Mouse (Mus musculus) CH12.LX (cell line): ENCODE data around the gene Tmprss11c. TPM values are rescaled to one million over a fixed set of nuclear protein-coding genes. Genes with fewer than 3 reads are reported as not detected.

ENCODE experiments used
- DNase-seq: peaks from one replicate; pipeline ENCODE4 v3.0.0-alpha.2; 2013; ENCODE audit errors: extremely low read depth
- H3K27ac ChIP-seq: 2 replicates; pipeline ENCODE4 v1.5.1; 2012; ENCODE audit warnings: low read depth, mild to moderate bottlenecking, control low read depth, moderate library complexity; ENCODE audit not compliant: insufficient read depth
- H3K27me3 ChIP-seq: replicated peaks from 2 replicates; pipeline ENCODE3; 2012; ENCODE audit warnings: inconsistent platforms
- H3K36me3 ChIP-seq, 2 experiments: replicated peaks in 1 of 2; 2 replicates each; pipeline versions ENCODE3 to v1.6.1; 2012; ENCODE audit warnings: inconsistent platforms in 1 of 2, low read length in 1 of 2, mild to moderate bottlenecking in 1 of 2, mixed read lengths in 1 of 2, moderate library complexity in 1 of 2; ENCODE audit not compliant: control insufficient read depth in 1 of 2, insufficient read depth in 1 of 2
- H3K4me1 ChIP-seq, 2 experiments: 2 replicates each; pipeline ENCODE4 v1.6.1; 2012; ENCODE audit warnings: inconsistent platforms in 1 of 2, moderate library complexity in 1 of 2; ENCODE audit not compliant: insufficient read depth in 2 of 2, control insufficient read depth in 1 of 2
- H3K4me2 ChIP-seq: 2 replicates; pipeline ENCODE4 v1.6.1; 2012; ENCODE audit warnings: low read depth, mild to moderate bottlenecking, control low read depth; ENCODE audit not compliant: poor library complexity, insufficient read depth, severe bottlenecking
- H3K4me3 ChIP-seq, 3 experiments: fragments of 150-350 bp in 1 of 3; sonication (generic) in 1 of 3; replicated peaks in 1 of 3; 2 replicates each; pipeline versions ENCODE3 to v1.5.1; 2011 to 2012; ENCODE audit warnings: low read depth in 2 of 3, low read length in 2 of 3, mild to moderate bottlenecking in 2 of 3, moderate library complexity in 2 of 3, control low read depth in 1 of 3, improper control_type of control experiment in 1 of 3, inconsistent platforms in 1 of 3, mixed read lengths in 1 of 3; ENCODE audit not compliant: poor library complexity in 1 of 3
- H3K79me2 ChIP-seq: replicated peaks from 2 replicates; pipeline ENCODE4 v1.6.1; 2012; ENCODE audit warnings: mild to moderate bottlenecking, moderate library complexity; ENCODE audit not compliant: control insufficient read depth, poor library complexity, insufficient read depth, severe bottlenecking; ENCODE audit errors: extremely low read depth
- H3K9ac ChIP-seq: 2 replicates; pipeline ENCODE4 v1.6.1; 2012; ENCODE audit warnings: low read depth, mild to moderate bottlenecking, control low read depth, moderate library complexity; ENCODE audit not compliant: insufficient read depth
- H3K9me3 ChIP-seq: replicated peaks from 2 replicates; pipeline ENCODE3; 2012; ENCODE audit warnings: low read length, inconsistent platforms, mixed read lengths
- CTCF ChIP-seq, 2 experiments: IDR thresholded peaks in 1 of 2; conservative IDR thresholded peaks in 1 of 2; 2 replicates each; pipeline ENCODE4 v1.5.1; 2011 to 2012; ENCODE audit warnings: low read depth in 2 of 2, low read length in 2 of 2, improper control_type of control experiment in 1 of 2, inconsistent platforms in 1 of 2, mild to moderate bottlenecking in 1 of 2, moderate library complexity in 1 of 2
- ELF1 ChIP-seq: IDR thresholded peaks from 2 replicates; pipeline ENCODE4 v1.6.1; 2014; ENCODE audit warnings: low read depth, mild to moderate bottlenecking, inconsistent platforms, low read length, improper control_type of control experiment
- MAX ChIP-seq: IDR thresholded peaks from 2 replicates; pipeline ENCODE4 v1.6.1; 2011; ENCODE audit warnings: low read length, improper control_type of control experiment
- MYC ChIP-seq: IDR thresholded peaks from 2 replicates; pipeline ENCODE4 v1.6.1; 2011; ENCODE audit warnings: low read depth, mild to moderate bottlenecking, improper control_type of control experiment, low read length
- NELFE ChIP-seq: IDR thresholded peaks from 2 replicates; pipeline ENCODE4 v1.6.1; 2011; ENCODE audit warnings: low read depth, low read length, improper control_type of control experiment
- RCOR1 ChIP-seq: conservative IDR thresholded peaks from 2 replicates; pipeline ENCODE4 v1.6.1; 2012; ENCODE audit warnings: low read depth, mild to moderate bottlenecking, inconsistent platforms, low read length, improper control_type of control experiment
- SMC3 ChIP-seq: IDR thresholded peaks from 2 replicates; pipeline ENCODE4 v1.6.1; 2011; ENCODE audit warnings: low read depth, low read length, improper control_type of control experiment
- dilution Hi-C: fragments of 300-500 bp; cut with MboI; formaldehyde crosslinking; loops from 2 replicates; pipeline ENCODE4 v1.14.3; 2020; ENCODE audit warnings: low sequenced_read_pairs; ENCODE audit not compliant: extremely low pct_unique_long_range_greater_than_20kb, extremely low pct_ligation_motif_present
- in situ Hi-C: fragments of 300-500 bp; cut with MboI; formaldehyde crosslinking; loops from 3 replicates; pipeline ENCODE4 v1.14.3; 2019; ENCODE audit warnings: low sequenced_read_pairs, low pct_ligation_motif_present, low pct_unique_long_range_greater_than_20kb, mixed read lengths
- polyA plus RNA-seq: library from polyadenylated mRNA; unstranded; fragments of >175 nt; gene quantifications from 2 replicates; pipeline ENCODE4 v1.2.1, GENCODE M21; 2012; ENCODE audit warnings: low read depth; ENCODE audit not compliant: insufficient read length
- total RNA-seq, 2 experiments: library from RNA; depleted of rRNA; stranded (reverse); fragments of 300-350 nt in 1 of 2; fragments of >200 nt in 1 of 2; gene quantifications; 2 replicates each; pipeline ENCODE4 v1.2.3; 2012 to 2014

The Tmprss11c gene
- total and polyA plus RNA-seq, 3 experiments, result not detected

DNA sequence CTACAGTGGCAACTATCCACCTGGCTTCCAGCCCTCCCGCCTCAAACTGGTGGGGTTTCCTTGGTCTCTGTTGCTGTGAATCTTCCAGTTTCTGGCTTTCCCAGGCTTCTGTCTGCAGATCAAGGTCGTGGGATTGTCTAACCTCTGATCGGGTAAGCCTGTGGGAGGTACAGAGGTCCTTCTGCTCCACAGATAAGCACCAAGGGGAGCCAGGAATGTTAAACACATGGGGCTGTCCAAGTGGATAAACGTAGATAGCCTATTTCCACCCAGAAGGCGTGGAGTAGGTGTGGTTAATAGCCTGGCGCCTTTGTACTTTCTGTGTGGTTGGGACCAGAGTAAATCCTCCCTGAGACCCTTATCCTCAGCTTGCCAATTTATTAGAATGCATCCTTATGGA, 101.7 kb downstream of the Tmprss11c start:
- H3K79me2 ChIP-seq, result no peaks in the 10 kb centered on the region
- H3K4me2 ChIP-seq, result no peak overlapping the region
- no peak overlapping the region for H3K4me3 ChIP-seq
- H3K4me1 ChIP-seq, result peaks cover 0 to 5% of the 10 kb centered on the region in 2 experiments; a peak in 2 of 4 replicates
- no peak for DNase-seq
- no peak overlapping the region for H3K27ac ChIP-seq
- H3K9ac ChIP-seq, result no peak overlapping the region
- H3K27me3 ChIP-seq, result no peaks in the 10 kb centered on the region
- in situ Hi-C loops, result loop anchor here (25.0 kb wide), 1 partner anchor 225 kb away; no protein-coding TSS in a partner anchor
- no peaks in the 10 kb centered on the region for H3K36me3 ChIP-seq
- no peaks in the 10 kb centered on the region for H3K9me3 ChIP-seq
- TF ChIP-seq ELF1 (no peak), NELFE (no peak), MAX (no peak), MYC (no peak), SMC3 (no peak), RCOR1 (no peak), CTCF (conservative IDR thresholded peaks at IDR 0.05 in 1 of 2, IDR thresholded peaks at IDR 0.05 in 1 of 2; ENCODE audit: low read depth in 2 of 2, low read length in 2 of 2) (no peak)
- dilution Hi-C loops, result no loop called here

Other genes starting within 250 kb of the Tmprss11c start
- 14.1 and 15.9 TPM in 2 replicates for gene Cenpc1, start 223.7 kb downstream of the Tmprss11c start, total RNA-seq (2012; rRNA removed)
- gene Cenpc1, start 223.7 kb downstream of the Tmprss11c start, total RNA-seq (2014; rRNA removed), result 30.6 and 32.9 TPM in 2 replicates
- 20.6 and 21.0 TPM in 2 replicates for gene Cenpc1, start 223.7 kb downstream of the Tmprss11c start, polyA plus RNA-seq
- gene Stap1, start 217.6 kb downstream of the Tmprss11c start, total RNA-seq (2012; rRNA removed), result 9.8 and 12.6 TPM in 2 replicates
- gene Stap1, start 217.6 kb downstream of the Tmprss11c start, total RNA-seq (2014; rRNA removed), result 18.1 and 18.8 TPM in 2 replicates
- 14.2 and 14.4 TPM in 2 replicates for gene Stap1, start 217.6 kb downstream of the Tmprss11c start, polyA plus RNA-seq
- gene Uba6, start 116.5 kb downstream of the Tmprss11c start, total RNA-seq (2012; rRNA removed), result 15.2 and 18.9 TPM in 2 replicates
- 27.3 and 32.0 TPM in 2 replicates for gene Uba6, start 116.5 kb downstream of the Tmprss11c start, total RNA-seq (2014; rRNA removed)
- gene Uba6, start 116.5 kb downstream of the Tmprss11c start, polyA plus RNA-seq, result 15.6 and 15.9 TPM in 2 replicates
- not detected in 2 replicates for gene Gnrhr, start 91.4 kb downstream of the Tmprss11c start, total RNA-seq (2012; rRNA removed)
- gene Gnrhr, start 91.4 kb downstream of the Tmprss11c start, total RNA-seq (2014; rRNA removed), result not detected in 2 replicates
- gene Gnrhr, start 91.4 kb downstream of the Tmprss11c start, polyA plus RNA-seq, result not detected in 2 replicates
- not detected in 2 replicates for gene Tmprss11d, start 84.1 kb upstream of the Tmprss11c start, total RNA-seq (2012; rRNA removed)
- gene Tmprss11d, start 84.1 kb upstream of the Tmprss11c start, total RNA-seq (2014; rRNA removed), result 0.08 TPM in 1 of 2 replicates, not detected in the other
- gene Tmprss11d, start 84.1 kb upstream of the Tmprss11c start, polyA plus RNA-seq, result not detected in 2 replicates
- gene Tmprss11a, start 179.7 kb upstream of the Tmprss11c start, total RNA-seq (2012; rRNA removed), result not detected in 2 replicates
- not detected in 2 replicates for gene Tmprss11a, start 179.7 kb upstream of the Tmprss11c start, total RNA-seq (2014; rRNA removed)
- gene Tmprss11a, start 179.7 kb upstream of the Tmprss11c start, polyA plus RNA-seq, result not detected in 2 replicates
- not detected in 2 replicates for gene Tmprss11g, start 229.3 kb upstream of the Tmprss11c start, total RNA-seq (2012; rRNA removed)
- not detected in 2 replicates for gene Tmprss11g, start 229.3 kb upstream of the Tmprss11c start, total RNA-seq (2014; rRNA removed)
- not detected in 2 replicates for gene Tmprss11g, start 229.3 kb upstream of the Tmprss11c start, polyA plus RNA-seq